Mouse (Mus musculus): ENCODE measurements around the gene 4931428L18Rik.

The 4931428L18Rik gene

DNA sequence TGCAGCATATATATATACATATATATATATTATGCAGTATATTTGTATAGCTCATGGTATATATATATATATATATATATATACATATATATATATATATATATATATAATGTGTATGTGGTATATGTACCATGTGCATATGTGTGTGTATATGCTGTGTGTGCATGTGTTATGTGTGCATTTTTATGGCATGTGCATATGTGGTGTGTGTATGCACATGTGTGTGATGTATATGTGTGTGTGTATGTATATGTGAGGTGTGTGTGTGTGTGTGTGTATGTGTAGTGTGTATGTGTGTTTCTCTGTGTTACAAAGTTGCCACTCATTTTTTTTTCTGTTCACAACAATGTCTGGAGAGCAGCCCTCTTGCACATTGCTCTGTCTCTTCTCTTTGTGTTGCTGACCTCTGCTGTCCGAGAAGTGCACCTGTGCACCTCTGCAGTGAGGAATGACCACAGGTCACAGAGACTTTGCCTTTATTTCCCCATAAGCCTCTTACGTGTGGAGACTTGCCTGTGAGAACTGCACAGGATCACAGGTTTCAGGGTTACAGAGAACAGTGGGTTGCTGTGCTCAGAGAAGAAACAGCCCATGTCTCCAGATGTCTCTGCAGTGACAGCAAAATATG, 69.6 kb downstream of the 4931428L18Rik start:
- no peak for DNase-seq (ENCODE audit: low spot score in 2 of 2)

DNA sequence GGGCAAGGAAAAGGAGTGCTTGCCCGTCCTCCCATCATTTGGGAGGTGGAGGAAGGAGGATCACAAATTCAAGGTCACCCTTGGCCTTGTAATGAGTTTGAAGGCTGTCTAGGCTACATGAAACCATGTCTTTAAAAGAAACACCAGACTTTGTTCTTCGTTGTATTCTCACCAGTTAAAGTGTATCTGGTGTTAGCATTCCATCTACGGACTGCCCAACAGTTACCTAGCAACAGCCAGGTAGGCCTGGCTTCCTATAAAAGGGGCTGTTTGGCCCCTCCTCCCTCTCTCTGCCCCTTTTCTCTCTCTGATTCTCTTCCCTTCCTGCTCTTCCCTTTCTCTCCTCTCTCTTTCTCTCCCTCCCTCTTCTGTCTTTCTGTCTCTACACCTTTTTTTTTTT, 71.9 kb downstream of the 4931428L18Rik start:
- no peak for DNase-seq (ENCODE audit: low spot score in 2 of 2)

DNA sequence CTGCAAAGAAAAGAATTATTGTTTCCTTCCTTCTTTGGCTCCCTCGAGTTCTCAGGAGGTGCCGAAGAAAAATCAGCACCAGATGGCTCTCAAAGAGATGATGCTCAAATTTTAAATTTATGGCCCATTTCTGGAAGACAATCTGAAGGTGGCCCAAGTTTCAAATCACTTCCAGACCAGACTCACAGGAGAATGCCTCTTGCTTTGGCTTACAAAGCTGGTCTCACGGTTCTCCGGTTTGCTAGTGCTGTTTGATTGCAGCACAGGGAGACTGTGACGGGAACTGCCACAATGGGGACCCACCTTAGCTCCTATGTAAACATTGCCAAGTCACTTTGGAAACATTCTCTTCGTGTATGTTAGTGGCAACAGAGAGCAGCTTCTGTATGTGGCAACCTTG, 72.8 kb downstream of the 4931428L18Rik start:
- DNase-seq (ENCODE audit: low spot score in 2 of 2): no peak

DNA sequence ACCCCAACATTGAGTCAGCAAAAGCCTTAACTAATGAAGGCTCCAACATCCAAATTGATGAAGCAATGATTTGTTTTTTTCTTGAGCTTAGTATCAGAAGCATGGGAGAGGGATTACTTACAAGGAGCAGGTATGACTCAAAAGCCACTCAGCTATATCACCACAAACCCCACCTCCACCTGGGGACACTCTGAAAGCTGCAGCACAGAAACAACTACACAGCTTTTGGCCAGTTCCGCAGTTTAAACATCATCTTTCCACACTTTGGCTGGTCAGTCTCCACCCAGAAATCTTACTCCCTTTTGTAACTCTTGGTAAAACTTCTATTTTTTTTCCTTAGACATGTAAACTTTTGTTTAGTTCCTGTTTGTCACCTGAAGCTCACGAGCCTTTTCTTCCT, 78.9 kb downstream of the 4931428L18Rik start:
- no peak for DNase-seq (ENCODE audit: low spot score in 2 of 2)

DNA sequence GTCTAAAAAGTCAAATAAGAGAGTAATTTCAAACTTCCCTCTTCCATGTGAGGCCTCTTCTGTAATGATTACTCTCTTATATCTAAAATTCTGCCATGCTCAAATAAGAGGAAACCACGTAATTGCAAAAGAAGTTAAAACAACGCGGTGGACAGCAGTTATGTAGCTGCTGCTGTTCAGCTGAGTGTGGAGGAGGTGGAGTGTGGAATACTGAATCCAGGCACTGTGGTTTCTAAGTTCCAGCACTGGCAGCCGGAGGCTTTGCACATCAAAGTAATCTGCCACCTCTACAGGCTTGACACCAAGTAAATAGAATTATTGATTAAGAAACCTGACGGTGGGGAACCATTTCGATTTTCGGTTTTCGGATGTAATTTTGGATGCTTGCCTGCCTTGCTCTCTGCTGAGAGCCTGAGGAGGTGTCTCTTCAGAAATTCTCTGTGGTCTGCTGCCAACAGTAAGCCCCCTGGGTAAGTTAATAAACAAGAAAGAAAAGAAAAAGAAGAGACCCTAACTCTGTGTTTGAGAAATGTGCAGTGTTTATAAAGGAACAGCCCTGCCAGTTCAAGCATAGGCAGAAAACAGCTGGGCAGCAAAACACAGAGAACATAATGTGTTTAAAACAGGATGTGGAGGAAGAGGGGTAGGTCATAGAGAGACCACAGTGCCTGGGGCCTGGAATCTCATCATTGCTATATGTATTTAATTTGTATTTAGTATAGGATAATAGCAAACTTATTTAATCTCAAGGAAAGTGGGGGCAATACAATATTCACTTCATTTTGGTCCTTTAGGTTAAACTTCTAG, 80.0 kb downstream of the 4931428L18Rik start:
- DNase-seq (ENCODE audit: low spot score in 2 of 2): no peak

DNA sequence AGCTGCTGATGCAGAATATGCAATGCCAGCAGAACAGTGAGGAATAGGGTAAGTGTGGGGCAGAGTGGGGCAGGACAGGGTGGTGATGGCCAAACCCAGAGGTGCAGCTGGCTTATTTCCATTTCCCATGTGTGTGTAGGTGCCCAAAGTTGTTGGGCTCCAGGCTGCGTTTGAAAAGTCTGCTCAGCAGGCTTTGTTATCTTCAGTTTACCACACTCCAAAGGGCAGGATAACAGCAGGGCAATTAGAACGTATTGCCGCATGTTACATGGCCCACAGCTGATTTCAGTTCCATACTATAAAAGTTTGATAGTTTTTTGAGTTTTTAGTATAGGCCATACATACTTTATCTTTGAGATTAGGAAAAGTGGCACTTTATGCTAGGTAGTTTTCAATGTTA, 84.1 kb downstream of the 4931428L18Rik start:
- DNase-seq (ENCODE audit: low spot score in 2 of 2): no peak

DNA sequence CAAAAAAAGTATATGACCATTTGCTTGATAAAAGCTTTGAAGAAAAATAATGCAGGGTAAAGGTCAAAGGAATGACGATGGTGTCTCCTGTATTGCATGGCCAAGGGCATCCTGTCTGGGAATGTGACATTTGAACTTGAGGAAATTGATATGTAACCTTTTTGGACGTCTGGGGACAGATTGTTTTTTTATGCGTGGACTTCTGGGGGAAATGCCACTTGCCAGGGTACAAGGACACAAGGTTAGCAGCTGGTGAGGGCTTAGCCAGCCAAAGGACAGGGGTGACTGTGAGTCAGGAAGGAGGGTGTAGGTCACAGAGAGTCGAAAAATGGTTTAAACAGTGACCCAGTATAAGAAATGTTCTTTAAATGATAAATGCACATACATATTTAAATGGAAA, 109.0 kb downstream of the 4931428L18Rik start:
- DNase-seq (ENCODE audit: low spot score in 2 of 2): no peak

DNA sequence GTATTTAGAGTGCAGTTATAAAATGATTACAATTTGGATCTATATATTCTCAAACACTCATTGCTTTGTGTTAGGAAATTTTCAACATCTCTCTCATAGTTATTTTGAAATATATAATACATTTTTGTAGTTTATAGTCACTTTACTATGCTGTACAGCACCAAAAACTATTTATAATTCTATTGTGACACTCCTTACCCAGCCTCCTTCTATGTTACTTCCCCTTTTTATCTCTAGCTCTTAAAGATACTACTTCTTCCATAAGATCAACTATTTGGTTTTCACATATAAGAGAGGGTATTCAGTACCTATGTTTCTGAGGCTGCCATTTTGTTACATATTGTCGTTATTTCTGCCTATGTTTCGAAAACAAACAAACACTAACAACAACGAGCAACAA, 114.5 kb downstream of the 4931428L18Rik start:
- no peak for DNase-seq (ENCODE audit: low spot score in 2 of 2)

DNA sequence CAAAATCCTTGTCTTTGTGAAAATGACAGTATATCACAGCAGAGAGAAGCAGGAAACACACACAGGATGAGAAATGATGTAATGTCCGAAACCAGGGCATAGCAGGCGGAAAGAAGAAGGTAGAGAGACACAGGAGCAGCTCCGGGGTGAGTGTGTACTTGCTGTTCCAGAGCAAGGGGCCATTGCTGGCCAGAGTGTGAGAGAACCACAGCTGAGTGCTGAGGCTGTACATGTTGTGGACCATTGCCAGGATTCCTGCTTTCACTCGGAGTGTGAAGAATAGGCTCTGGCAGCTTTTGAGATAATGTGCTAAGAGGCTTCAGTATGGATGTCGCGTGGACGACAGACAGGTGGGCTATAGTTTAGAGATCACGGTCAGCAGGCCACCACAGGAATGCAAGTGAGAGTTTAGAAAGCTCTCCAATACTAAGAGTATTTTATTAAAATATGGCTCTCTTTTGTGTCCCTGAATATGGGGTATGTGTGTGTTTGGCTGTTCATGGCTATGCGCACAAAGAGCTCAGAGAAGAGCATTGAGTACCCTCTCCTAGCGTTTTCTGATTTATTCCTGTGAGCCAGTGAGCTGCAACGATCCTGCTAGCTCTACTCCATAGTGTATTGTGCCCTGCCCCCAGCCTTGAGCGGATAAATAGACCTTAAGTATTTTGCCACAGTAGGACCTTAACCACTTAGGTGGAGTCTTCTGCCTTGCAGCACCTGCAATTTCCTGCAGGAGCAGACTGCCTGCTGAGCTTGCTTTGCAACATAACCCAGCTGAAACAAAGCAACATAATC, 119.4 kb downstream of the 4931428L18Rik start:
- DNase-seq (ENCODE audit: low spot score in 2 of 2): no peak

DNA sequence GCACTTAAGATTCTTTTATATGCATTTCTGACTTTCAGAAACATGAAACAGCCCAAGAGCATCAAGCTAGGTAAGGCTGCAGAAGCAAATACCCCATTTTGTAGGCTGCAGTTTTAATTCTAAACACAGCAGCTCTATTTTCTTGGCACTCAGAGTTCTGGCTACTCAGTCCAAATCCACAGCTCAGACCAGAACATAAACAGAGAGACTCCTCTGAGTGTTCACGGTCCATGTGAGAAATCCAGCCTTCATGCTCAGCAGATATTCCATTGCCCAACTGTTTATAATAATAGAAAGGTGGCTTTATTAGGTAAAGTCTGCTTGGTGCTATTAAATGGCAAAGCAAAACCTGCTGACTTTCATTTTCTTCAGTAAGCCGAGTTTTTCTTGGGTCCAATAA, 120.2 kb downstream of the 4931428L18Rik start:
- no peak for DNase-seq (ENCODE audit: low spot score in 2 of 2)

DNA sequence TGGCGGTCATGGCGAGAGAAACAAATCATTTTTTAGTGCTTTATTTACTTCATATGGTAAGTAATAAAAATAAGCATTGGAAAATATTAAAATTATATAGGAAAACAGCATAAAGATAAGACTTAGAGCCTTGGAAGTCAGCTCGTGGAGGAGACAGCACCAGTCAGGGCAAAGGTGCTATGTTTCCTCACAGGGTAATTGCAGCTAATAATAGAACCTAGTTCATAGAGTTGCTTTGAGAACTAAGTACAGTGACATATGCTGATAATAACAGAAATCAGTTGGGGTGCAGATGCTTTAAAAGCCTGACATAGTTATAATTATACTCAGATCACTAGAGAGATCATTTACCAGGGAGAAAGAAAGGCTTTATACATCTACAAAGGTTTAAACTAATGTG, 125.3 kb downstream of the 4931428L18Rik start:
- no peak for DNase-seq (ENCODE audit: low spot score in 2 of 2)

DNA sequence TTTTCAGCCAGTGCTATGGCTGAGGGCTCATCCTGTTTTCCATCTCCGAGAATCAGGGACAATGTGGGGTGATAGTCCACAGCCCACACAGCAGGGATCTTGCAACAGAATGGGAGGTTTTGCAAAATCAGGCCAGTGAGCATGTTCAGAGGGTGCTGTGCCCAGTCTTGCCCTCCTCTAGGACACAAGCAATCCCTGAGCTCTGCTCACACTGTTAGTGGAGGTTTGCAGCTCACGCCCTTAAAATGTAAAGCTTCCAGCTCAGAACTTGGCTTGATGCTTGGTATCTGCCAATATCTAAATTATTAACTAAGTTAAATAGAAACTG, 126.1 kb downstream of the 4931428L18Rik start:
- DNase-seq (ENCODE audit: low spot score in 2 of 2): no peak

DNA sequence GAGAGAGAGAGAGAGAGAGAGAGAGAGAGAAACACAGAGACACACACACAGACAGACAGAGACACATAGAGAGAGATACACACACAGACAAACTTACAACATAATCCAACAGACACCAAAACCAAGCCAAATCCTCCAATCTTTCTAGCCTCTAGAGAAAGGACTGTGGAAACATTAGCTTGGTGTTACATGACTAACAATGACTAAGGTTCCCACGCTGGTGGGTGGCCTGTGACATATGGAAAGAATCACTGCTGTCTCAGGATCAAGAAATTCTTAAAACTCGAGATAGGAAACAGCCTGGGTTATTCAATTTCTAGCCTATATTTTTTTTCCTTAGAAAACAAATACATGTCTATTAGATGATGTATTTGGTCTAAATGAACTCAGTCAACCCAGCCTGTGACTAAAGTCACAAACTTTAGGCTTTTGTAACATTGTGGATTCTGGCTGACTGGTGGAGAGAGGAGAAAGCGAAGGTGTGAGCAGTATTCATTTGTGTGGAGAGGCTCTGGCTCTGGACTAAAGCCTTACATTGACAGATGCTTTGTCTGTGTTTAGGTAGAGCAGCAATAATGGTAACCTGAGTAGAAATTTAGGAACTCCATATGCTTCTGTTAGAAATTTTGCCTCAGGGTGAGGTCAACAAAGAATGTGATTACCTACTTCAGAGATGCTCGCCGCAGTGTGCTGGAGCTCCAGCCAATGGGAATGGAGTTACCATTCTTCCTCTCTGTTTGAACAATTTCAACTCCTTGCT, 126.6 kb downstream of the 4931428L18Rik start:
- DNase-seq (ENCODE audit: low spot score in 2 of 2): no peak

DNA sequence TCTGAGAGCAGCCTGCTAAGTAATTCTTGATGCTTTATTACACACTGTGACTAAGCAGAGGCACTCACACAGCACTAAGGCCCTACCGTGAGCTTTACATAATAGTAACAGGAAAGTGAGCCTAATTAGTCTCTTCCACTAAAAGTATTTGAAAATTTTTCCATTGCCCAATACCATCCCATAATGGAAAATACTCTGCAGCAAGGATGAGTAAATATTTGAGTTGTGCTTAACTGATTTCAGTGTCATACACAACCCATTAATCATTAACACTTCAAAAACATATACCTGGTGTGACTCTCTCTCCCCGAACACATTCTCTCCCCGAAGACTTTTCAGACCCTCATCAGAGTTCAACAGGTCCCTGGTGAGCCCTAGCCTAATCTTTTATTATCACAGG, 127.7 kb downstream of the 4931428L18Rik start:
- no peak for DNase-seq (ENCODE audit: low spot score in 2 of 2)

DNA sequence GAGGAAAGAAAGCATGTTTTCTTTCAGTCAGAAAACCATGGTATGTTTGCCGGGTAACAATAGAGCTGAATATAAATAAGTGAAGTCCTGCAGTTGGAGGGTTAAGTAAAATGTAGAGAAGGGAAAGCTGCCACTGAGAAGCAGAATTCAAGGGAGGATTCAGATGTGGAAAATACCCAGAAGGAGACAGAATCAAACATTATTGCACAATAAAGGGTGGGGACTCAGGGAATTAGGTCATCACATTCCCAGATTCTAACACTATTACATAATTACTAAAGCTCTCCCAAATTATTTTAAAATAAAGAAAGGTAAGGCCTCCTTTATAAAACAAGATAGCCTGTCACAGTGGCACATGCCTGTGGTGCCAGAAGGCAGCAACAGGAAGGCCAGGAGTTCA, 128.5 kb downstream of the 4931428L18Rik start:
- no peak for DNase-seq (ENCODE audit: low spot score in 2 of 2)

DNA sequence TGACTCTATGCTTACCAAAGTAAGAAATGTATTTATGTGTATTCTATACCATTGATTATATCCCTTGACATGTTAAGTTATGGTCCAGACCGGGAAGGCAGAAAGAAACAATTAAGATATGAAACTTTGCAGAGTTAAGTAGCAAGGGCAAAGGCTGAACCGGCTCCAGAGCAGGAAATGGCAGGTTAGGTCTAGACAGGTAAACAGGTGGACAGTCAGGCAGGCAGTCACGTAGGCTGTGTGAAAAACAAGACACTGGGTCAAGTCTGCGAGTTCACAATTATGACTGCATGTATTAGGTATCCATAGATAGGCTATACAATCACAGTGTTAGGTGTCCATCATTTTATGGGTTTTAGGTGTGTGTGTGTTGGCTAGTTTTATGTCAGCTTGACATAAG, 133.8 kb downstream of the 4931428L18Rik start:
- DNase-seq (ENCODE audit: low spot score in 2 of 2): no peak

DNA sequence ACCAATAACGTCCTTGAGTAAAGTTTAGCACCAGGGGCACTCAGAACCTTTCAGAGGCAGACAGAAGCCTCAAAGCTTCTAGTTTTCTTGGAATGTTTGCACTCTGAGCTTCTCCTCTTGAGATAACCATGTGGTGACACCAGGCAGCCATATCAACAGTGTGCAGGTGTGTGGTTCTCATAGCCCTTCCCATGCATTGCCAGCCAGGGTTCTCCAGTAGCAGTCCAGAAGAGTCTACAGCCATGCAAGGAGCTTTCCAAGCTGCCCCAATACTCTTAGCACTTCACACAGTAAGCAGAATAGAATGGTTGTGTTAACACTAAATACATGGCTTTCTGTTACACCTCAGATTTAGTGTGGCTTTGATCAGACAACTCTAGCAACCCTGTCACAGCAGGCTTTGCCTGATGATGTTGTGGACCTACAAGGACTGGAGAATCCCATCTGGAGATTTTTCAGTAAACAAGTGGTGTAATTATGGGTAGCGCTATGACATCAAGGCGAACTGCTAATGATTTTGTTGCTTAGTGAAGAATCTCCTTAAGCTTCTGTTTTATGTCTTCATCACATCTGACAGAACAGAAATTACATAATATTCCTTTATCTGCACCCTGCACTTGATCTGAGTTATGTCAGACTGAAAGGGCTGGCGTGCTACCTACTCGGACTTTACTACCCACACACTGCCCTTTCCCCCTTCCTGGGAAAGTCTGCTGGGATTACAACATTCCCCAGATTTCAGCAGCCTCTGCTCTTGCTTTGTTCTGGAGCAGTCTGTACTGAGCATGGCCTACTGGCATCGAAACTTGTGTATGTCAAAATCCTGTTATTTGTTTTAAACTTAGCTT, 149.7 kb downstream of the 4931428L18Rik start:
- no peak for DNase-seq (ENCODE audit: low spot score in 2 of 2)

DNA sequence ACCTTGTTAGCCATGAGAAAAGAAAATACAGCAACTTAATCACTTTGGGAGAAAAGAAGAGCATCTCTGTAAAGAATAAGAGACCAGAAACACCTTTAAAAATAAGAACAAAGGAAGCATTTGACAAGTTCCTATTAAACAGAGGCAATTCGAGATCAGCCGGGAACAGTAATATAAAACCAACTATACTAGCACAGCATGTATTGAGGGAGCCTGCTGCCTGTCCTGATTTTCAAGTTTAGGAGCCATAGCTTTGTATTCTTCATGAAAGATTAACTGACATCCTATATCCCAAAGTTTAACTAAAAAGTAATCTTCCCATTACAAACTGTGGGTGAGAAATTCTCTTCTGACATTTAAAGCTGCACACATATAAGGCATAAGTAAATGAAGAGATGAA, 151.3 kb downstream of the 4931428L18Rik start:
- DNase-seq (ENCODE audit: low spot score in 2 of 2): no peak

DNA sequence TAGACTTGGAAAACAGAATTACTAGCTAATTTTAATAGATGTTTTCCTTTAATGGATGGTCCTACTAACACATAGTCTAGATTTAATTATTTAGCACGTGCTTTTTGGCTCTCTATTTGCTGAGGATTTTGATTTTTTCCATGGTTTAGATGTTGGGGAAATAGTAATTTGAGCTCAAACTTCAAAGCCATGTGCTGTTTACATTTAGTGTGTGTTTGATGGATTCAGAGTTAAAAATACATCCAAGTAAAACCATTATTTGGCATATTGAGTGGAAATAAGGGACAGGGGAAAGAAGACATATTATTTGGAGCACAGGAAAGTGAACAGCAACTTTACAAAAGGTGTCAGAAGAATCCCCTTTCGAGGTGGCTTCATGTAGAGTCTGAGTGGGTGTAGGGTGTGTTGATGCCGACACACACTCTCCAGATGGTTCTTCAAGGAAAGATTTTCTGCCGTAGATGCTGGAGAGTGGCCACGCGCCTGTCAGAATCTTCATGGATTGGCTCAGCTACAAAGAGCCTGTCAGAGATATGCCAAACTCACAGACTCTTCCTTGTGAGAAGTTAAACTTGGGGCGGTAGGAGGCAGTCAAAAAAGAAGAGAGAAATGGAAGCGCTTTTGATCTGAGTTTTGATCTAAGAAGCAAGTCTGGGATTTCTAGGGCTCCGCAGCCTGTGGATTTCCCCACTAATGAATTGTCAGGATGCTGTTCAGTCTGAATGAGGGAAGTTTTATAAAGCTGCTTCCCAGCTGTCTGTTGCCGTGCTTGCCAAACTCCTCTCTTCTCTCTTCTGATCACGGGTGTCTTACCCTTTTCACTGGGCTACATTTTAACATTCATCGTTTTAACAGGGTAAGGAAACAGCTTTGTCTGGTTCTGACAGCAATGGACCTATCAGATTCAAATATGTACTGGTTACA, 157.4 kb downstream of the 4931428L18Rik start:
- DNase-seq (ENCODE audit: low spot score in 2 of 2): no peak

DNA sequence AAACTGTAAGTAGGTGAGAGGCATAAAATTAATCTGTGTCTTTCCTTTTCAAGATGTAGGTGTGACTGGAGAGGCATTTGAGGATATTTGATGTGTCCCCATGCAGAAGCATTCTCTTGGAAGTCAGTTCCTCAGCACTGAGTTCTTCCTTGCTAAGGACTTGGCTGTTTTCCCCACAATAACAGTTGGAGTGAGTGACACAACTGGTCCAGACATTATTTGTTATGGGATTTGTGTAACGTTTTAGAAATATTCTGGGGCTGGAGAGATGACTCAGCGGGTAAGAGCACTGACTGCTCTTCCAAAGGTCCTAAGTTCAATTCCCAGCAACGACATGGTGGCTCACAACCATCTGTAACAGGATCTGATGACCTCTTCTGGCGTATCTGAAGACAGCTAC, 162.7 kb downstream of the 4931428L18Rik start:
- no peak for DNase-seq (ENCODE audit: low spot score in 2 of 2)
